Mouse (Mus musculus): ENCODE measurements at regions not wholly inside any gene's neighbourhood (a gene's known extent, or its start where the extent isn't known, plus 50 kb on each side); places are given as distances from the start of the nearest gene placed in this dataset.

GRCm38 (mm10) chr2:34031421-34031820 is 143.7 kb upstream of the Mvb12b start:
- no peaks in the 10 kb centered on the region for H3K36me3 ChIP-seq
- H3K9ac ChIP-seq, result no peak overlapping the region
- no peaks in the 10 kb centered on the region for H3K27me3 ChIP-seq
- H3K9me3 ChIP-seq, result no peaks in the 10 kb centered on the region
- H3K4me3 ChIP-seq, result no peak overlapping the region
- H3K4me1 ChIP-seq (replicated peaks), result peaks cover 51% of the 10 kb centered on the region
- WGBS, result 23% methylated on average over 7 of the region's 7 CpGs
- no peak for ATAC-seq (ENCODE audit: low read depth)
- peak overlapping the region; percentile 56 for H3K27ac ChIP-seq (replicated peaks)
- H3K4me2 ChIP-seq, result no peak overlapping the region

GRCm38 (mm10) chr2:34031001-34031412 is 143.3 kb upstream of the Mvb12b start:
- Histone ChIP-seq H3K4me3 (no peak overlapping the region), H3K4me2 (no peak overlapping the region), H3K9me3 (no peaks in the 10 kb centered on the region), H3K4me1 (replicated peaks) (peaks cover 51% of the 10 kb centered on the region), H3K36me3 (no peaks in the 10 kb centered on the region), H3K9ac (no peak overlapping the region), H3K27me3 (no peaks in the 10 kb centered on the region), H3K27ac (replicated peaks) (peak overlapping the region; percentile 56)
- 25% methylated on average over 11 of the region's 11 CpGs for WGBS
- no peak for ATAC-seq (ENCODE audit: low read depth)

- Histone ChIP-seq H3K4me3 (no peak overlapping the region), H3K36me3 (no peaks in the 10 kb centered on the region), H3K27me3 (no peaks in the 10 kb centered on the region), H3K27ac (replicated peaks) (peak overlapping the region; percentile 52; the same call in 1 of the 2 replicates), H3K4me2 (no peak overlapping the region), H3K9me3 (no peaks in the 10 kb centered on the region), H3K4me1 (replicated peaks) (peaks cover 36% of the 10 kb centered on the region), H3K9ac (no peak overlapping the region)
- 23% methylated on average over 9 of the region's 9 CpGs for WGBS
- peak; percentile 57 for ATAC-seq (ENCODE audit: low read depth)
These were observed 139.7 kb upstream of the Mvb12b start for GRCm38 (mm10) chr2:34027445-34027844.

- 0 out of 2 replicates have a peak, but pooled peaks cover 1% of the 10 kb centered on the region for H3K9me3 ChIP-seq
- no peak overlapping the region for H3K4me2 ChIP-seq
- ATAC-seq (ENCODE audit: low read depth), result no peak
- WGBS, result 85% methylated on average over 16 of the region's 16 CpGs
- H3K9ac ChIP-seq, result no peak overlapping the region
- peak overlapping the region; percentile 52; the same call in 1 of the 2 replicates for H3K27ac ChIP-seq (replicated peaks)
- peaks cover 30% of the 10 kb centered on the region for H3K4me1 ChIP-seq (replicated peaks)
- no peak overlapping the region for H3K4me3 ChIP-seq
- H3K36me3 ChIP-seq, result no peaks in the 10 kb centered on the region
- no peaks in the 10 kb centered on the region for H3K27me3 ChIP-seq
These were observed 139.0 kb upstream of the Mvb12b start for GRCm38 (mm10) chr2:34026566-34027360.

GRCm38 (mm10) chr2:34025715-34026360 is 138.1 kb upstream of the Mvb12b start:
- Histone ChIP-seq H3K9ac (no peak overlapping the region), H3K9me3 (0 out of 2 replicates have a peak, but pooled peaks cover 8% of the 10 kb centered on the region), H3K4me1 (replicated peaks) (peaks cover 21% of the 10 kb centered on the region), H3K27me3 (no peaks in the 10 kb centered on the region), H3K4me3 (no peak overlapping the region), H3K36me3 (no peaks in the 10 kb centered on the region), H3K27ac (replicated peaks) (no peak overlapping the region), H3K4me2 (no peak overlapping the region)
- ATAC-seq (ENCODE audit: low read depth), result no peak
- 65% methylated on average over 10 of the region's 10 CpGs for WGBS

GRCm38 (mm10) chr2:34017142-34017453 is 129.4 kb upstream of the Mvb12b start:
- Histone ChIP-seq H3K27me3 (no peaks in the 10 kb centered on the region), H3K9ac (no peak overlapping the region; the same call in 1 of the 2 replicates), H3K4me3 (no peak overlapping the region), H3K4me1 (replicated peaks) (peaks cover 20% of the 10 kb centered on the region), H3K27ac (replicated peaks) (peak overlapping the region; percentile 80), H3K36me3 (no peaks in the 10 kb centered on the region), H3K4me2 (peak overlapping the region; percentile 13; the same call in 1 of the 2 replicates), H3K9me3 (0 out of 2 replicates have a peak, but pooled peaks cover 8% of the 10 kb centered on the region)
- ATAC-seq (ENCODE audit: low read depth), result no peak
- WGBS, result 61% methylated on average over 5 of the region's 5 CpGs

GRCm38 (mm10) chr2:34016350-34017141 is 128.8 kb upstream of the Mvb12b start:
- peak overlapping the region; percentile 56 for H3K9ac ChIP-seq

GRCm38 (mm10) chr2:34015640-34015995 is 127.9 kb upstream of the Mvb12b start:
- no peak overlapping the region for H3K9ac ChIP-seq
- WGBS, result 82% methylated on average over 7 of the region's 7 CpGs
- H3K27me3 ChIP-seq, result no peaks in the 10 kb centered on the region
- no peaks in the 10 kb centered on the region for H3K9me3 ChIP-seq
- H3K27ac ChIP-seq (replicated peaks), result no peak overlapping the region; the same call in 1 of the 2 replicates
- H3K4me2 ChIP-seq, result no peak overlapping the region
- H3K36me3 ChIP-seq, result no peaks in the 10 kb centered on the region
- H3K4me3 ChIP-seq, result no peak overlapping the region
- no peak for ATAC-seq (ENCODE audit: low read depth)
- H3K4me1 ChIP-seq (replicated peaks), result peaks cover 20% of the 10 kb centered on the region

More at GRCm38 (mm10) chr2:34016350-34017141, 128.8 kb upstream of the Mvb12b start:
- peak; percentile 63; the same call in 1 of the 2 replicates for ATAC-seq (ENCODE audit: low read depth)
- WGBS, result 27% methylated on average over 20 of the region's 20 CpGs
- no peaks in the 10 kb centered on the region for H3K27me3 ChIP-seq
- no peaks in the 10 kb centered on the region for H3K36me3 ChIP-seq
- H3K4me3 ChIP-seq, result no peak overlapping the region
- peak overlapping the region; percentile 13 for H3K4me2 ChIP-seq
- 0 out of 2 replicates have a peak, but pooled peaks cover 4% of the 10 kb centered on the region for H3K9me3 ChIP-seq
- H3K27ac ChIP-seq (replicated peaks), result peak overlapping the region; percentile 80
- peaks cover 20% of the 10 kb centered on the region for H3K4me1 ChIP-seq (replicated peaks)

GRCm38 (mm10) chr2:34014868-34015639 is 127.3 kb upstream of the Mvb12b start:
- WGBS, result 81% methylated on average over 8 of the region's 8 CpGs
- Histone ChIP-seq H3K4me3 (no peak overlapping the region), H3K27me3 (no peaks in the 10 kb centered on the region), H3K9ac (no peak overlapping the region), H3K36me3 (no peaks in the 10 kb centered on the region), H3K9me3 (no peaks in the 10 kb centered on the region), H3K4me2 (no peak overlapping the region), H3K4me1 (replicated peaks) (peaks cover 20% of the 10 kb centered on the region), H3K27ac (replicated peaks) (no peak overlapping the region; the same call in 1 of the 2 replicates)
- ATAC-seq (ENCODE audit: low read depth), result no peak

- no peak overlapping the region for H3K9ac ChIP-seq
- H3K27ac ChIP-seq (replicated peaks), result no peak overlapping the region
- no peak overlapping the region for H3K4me3 ChIP-seq
- no peaks in the 10 kb centered on the region for H3K9me3 ChIP-seq
- no peaks in the 10 kb centered on the region for H3K36me3 ChIP-seq
- H3K4me2 ChIP-seq, result no peak overlapping the region
- ATAC-seq (ENCODE audit: low read depth), result no peak
- H3K27me3 ChIP-seq, result no peaks in the 10 kb centered on the region
- 64% methylated on average over 1 of the region's 1 CpGs for WGBS
- peaks cover 6% of the 10 kb centered on the region; the same call in 1 of the 2 replicates for H3K4me1 ChIP-seq (replicated peaks)
These were observed 122.4 kb upstream of the Mvb12b start for GRCm38 (mm10) chr2:34010166-34010565.

- H3K27me3 ChIP-seq, result no peaks in the 10 kb centered on the region
- no peaks in the 10 kb centered on the region for H3K4me1 ChIP-seq (replicated peaks)
- WGBS, result 89% methylated on average over 7 of the region's 7 CpGs
- no peaks in the 10 kb centered on the region for H3K36me3 ChIP-seq
- H3K9ac ChIP-seq, result no peak overlapping the region
- H3K4me3 ChIP-seq, result no peak overlapping the region
- no peak for ATAC-seq (ENCODE audit: low read depth)
- no peak overlapping the region for H3K27ac ChIP-seq (replicated peaks)
- no peaks in the 10 kb centered on the region for H3K9me3 ChIP-seq
- H3K4me2 ChIP-seq, result no peak overlapping the region
These were observed 120.2 kb upstream of the Mvb12b start for GRCm38 (mm10) chr2:34007916-34008315.
